Mouse (Mus musculus) ovary, postnatal 36 days (tissue): Measurements from ENCODE around the gene Ndnf.

Experiments used
- DNase-seq: peaks from one replicate; pipeline ENCODE4 v3.0.0; 2022; ENCODE audit warnings: low spot score, mixed read lengths

Ndnf gene

DNA sequence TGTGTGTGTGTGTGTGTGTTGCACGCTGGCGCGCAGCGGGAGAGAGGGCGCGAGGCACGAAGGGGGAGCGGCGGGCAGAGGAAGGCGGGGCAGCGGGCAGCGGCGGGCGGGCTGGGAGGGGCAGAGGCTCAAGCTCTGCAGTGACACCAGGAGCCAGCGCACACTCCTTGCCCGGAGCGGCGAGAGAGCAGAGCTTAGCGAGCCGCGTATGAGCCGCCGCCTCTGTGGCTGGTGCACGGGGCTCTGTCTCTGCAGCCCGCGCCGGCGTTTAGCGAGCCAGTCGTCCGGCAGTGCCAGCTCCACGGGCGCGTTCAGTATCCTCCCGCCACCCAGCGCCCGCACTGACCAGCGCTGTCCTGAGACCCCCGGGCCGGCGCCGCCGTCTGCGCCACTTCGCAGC, at the start of gene Ndnf:
Gene Ndnf (plus strand): TSS at position 140 of the 400 bp plus-strand sequence.
- peak; percentile 78 for DNase-seq

DNA sequence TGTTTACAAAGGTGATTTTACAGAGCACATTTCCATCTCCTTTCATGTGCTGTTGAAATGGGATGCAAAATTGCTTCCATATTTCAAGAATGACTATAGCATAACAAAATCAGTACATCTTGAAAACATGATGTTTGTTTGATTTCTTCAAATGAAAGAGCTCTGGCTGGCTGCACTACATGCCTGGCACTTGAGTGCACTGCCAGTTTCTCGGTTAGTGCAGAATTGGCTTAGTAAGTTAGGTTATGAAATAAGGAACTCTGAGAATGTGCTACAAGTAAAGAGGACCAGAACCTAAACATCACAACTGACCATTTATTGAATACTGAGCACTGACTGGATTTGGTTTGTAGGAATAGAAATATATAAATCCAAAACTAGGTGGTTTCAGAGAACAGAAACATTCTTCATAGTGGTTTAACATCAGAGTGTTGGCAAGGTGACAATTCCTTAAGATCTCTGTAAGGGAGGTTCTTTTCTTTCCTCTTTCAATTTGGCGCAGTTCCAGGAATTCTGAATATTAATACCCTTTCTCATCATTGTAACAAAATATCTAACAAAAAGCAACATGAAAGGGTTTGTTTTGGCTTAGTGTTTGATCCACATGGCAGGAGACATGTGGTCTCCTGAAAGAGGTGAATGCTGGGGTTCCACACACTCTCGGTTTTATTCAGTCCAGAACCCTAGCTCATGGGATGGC, 48.2 kb upstream of the Ndnf start:
- no peak for DNase-seq

DNA sequence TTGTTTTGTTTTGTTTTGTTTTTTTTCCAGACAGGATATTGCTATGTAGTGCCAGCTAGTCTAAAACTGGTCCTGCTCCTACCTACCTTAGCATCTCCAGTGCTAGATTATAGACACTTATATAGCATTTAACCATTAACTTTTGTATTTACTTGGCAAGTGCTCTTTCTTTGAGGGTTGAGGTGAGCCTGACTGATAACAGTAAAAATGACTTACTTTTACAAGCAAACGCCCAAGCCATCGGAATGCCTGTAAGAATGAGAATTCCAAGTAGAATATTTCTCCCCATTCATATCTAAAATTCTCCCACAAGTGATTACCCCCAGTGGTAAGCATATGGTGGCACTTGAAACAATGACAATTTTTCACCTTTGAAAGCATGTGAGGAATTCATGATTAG, 40.8 kb upstream of the Ndnf start:
- no peak for DNase-seq

DNA sequence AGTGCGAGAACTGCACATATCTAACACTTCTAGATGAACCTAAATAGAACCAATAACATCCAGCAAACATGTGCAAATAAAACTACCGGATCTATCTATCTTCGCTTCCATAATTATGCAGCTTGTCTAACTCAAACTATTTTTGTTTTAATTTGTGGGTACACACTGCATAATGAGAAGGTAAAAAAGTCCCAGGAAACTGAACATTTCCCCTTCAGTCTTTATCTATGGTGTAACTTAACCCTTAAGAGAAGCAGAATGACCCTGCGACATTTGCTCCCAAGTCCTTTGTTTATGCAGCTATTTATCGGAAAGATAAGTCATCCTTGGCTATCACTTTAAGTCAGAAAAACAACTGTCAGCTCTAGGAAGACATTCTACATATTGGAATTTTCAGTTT, 39.2 kb upstream of the Ndnf start:
- DNase-seq = no peak

DNA sequence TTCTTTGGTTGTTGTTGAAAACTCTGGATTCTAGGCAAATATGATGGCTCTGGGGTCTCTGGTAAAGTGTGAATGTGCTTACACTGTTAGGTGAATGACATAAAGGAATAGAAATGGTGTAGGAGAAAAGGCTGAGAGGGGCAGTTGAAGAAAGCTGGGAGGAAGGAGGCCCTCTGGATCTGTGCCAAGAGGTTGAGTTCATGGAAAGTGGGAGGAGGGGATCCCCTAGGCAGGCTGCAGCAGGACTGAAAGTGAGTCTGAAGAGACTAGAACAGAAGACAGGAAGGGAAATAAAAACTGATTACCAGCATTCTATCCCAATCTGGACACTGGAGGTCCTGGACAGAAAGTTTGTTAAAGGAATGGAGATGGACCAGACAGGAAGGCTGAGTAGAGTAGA, 29.0 kb upstream of the Ndnf start:
- no peak for DNase-seq

DNA sequence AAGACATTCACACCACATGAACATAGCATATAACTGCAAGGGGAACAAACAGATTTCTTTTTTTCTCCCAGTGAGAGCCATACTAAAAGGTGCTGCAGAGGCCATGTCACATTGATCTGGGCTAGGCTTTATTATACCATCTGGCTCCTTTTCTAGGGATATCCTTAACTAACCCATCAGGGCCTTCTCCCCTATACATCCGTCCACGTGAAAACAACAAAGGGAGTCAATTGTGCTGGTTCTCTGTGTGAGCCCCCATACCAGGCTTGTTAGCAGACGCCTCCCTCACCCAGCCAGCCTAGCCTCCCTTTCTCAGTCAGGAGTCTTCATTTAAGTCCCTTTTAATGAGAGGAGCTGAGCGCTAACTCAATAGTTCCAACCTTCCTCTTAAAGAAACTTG, 27.3 kb upstream of the Ndnf start:
- no peak for DNase-seq

DNA sequence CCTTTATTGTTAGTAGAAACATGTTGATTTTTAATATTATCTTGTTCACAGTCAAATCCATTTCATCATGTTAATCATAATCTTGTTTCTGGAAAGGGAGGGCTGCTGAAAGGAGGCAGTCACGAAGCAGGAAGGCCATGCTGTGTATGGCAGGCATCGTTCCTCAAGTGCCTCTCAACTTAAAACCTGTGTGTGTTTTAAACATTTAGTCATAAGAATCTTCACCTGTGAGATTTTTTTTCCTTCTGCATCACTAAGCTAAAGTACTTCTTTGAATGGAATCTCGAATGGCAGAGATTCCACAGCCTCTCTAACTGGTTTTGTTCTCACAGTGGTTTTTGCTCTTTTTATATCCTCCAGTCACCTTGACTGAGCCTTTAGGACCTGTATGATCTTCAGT, 25.0 kb upstream of the Ndnf start:
- DNase-seq = no peak

DNA sequence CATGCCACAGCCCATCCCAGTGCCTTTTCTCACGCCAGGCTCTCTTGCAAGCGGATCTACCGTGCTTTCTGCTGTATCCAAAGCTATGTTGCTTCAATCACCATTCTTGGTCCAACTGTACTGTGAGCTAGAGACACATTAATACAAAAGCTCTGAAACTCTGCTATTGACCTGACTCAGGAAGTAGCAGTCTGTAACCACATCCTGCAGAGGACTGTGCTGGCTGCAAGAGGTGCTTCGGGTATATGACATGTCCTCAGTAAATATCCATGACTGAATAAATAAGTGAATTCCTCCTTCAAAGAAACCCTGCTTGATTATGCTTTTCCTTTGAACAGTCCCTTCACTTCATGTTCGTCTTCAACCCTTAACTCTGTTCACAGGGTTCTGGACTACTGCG, 23.7 kb upstream of the Ndnf start:
- no peak for DNase-seq

DNA sequence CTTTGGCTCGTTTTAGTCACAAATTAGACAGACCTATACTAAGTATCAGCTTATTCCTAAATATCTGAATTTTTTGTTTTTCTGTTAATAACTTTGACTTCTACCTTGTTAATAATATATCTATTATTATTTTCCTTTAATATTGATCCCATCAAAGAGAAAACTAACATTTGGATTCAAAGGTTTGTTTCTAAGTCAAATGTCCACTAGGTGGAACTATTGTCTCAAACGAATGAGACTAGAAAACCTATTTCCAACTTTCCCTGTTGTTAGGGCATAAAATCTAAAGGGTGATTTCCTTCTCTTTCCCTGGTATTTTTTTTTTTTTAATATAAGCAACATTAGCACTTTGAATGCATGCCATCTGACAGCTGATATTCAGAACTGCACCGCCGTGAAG, 20.0 kb upstream of the Ndnf start:
- no peak for DNase-seq

DNA sequence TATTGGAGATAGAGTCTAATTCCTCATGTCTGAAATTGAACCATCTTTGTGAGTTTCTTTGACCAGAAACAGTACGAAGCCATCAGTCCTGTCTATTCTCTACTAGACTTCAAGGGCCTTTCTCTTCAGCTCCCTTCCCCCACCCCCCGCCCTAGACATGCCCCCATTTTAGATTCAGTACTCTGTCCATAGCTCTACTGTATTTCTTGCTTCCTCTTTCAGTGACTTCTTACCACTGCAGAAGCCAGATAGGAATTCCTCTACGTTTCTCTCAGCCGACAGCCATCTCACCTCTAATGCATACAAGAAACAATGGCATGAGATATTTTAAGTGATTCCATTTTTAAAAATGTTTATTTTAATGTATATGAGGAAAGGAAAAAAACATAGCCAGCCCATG, 10.1 kb upstream of the Ndnf start:
- no peak for DNase-seq

DNA sequence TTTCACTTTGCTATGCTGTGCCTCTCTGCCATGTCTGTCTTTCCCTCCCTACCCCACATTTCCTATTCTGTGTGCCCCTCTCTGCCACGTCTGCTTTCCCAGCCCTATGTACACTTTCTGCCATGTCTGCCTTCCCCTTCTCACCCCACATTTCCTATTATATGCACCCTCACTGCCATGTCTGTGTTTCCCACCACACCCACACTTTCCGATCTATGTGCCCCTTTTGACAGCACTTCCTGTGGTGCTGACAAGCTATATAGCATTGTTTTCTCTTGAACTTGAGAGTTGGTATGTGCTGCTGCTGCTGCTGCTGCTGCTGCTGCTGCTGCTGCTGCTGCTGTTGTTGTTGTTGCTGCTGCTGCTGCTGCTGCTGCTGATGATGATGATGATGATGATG, 9.3 kb upstream of the Ndnf start:
- DNase-seq = no peak

DNA sequence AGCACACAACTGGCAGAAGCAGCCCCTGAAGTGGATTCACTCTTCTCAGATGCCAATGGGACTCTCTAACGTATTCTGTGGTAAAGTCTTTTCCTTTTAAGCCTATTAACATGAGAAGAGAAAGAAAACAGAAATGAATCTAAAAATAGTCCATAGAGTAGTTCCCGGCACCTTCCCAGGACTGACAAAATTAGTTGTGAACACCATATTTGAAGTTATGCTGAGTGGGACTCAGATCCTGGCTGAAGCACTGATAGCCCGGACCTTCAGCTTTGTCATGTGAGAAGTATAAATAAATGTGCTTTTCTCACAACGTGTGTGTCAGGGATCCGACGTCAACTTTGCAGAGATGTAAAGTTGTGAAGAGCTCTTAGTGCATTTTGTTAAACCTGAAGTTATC, 7.4 kb upstream of the Ndnf start:
- DNase-seq = no peak

DNA sequence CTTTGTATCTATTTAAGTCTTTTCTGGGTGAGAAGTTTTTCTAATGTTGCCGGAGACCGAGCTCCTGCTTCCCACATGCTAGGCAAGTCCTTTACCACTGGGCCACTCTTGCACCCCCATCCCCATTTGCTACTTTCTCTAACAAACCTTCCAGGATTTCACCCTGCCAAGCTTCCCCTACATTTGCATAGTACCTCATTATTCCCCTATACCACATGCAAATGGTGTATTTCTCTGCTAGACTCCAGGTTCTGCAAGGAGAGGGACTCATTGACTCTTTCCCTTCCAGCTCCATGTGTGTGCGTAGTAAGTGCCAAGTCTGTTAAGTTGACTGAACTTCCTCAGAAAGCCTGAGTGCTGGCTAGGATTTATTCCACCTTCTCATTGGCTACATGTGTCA, 5.1 kb upstream of the Ndnf start:
- DNase-seq = no peak

DNA sequence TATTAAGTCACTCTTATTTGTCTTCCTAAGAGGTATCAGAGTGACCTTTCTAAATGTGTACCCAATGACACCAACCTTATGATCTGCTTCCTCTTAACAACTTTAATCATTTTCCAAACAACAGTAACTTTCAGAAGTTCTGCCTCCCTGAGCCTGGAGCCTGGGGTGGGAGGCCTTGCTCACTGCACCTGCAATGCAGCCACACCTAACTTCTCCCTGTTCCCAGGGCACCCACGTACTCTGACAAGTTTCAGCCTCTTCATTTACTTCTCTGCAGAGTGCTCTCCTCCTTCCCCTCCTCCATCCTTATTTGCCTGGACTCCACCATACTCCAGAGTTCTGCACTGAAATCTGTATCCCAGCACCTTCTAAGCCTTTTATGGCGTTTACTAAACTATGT, 1.4 kb upstream of the Ndnf start:
- no peak for DNase-seq

DNA sequence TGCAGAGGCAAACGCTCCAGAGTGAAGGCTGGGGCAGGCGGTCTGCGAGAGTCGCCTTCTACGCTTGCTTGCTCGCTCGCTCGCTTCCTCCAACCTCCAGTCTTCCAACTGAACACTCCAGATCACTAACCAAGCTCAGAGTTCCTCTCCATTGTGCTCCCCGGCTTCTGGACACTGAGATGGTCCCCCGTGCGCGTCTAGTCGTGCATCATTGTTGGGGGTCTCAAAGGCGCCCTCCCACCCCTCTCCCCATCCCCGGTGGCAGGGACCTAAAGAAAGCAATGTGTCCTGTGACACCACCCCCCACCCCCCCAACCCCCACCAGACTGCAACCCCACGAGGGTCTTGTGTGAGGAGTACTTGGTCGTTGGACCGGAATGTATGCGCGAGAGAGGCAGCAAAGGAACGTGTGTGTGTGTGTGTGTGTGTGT, 394 bp upstream of the Ndnf start:
- peak; percentile 5 for DNase-seq

DNA sequence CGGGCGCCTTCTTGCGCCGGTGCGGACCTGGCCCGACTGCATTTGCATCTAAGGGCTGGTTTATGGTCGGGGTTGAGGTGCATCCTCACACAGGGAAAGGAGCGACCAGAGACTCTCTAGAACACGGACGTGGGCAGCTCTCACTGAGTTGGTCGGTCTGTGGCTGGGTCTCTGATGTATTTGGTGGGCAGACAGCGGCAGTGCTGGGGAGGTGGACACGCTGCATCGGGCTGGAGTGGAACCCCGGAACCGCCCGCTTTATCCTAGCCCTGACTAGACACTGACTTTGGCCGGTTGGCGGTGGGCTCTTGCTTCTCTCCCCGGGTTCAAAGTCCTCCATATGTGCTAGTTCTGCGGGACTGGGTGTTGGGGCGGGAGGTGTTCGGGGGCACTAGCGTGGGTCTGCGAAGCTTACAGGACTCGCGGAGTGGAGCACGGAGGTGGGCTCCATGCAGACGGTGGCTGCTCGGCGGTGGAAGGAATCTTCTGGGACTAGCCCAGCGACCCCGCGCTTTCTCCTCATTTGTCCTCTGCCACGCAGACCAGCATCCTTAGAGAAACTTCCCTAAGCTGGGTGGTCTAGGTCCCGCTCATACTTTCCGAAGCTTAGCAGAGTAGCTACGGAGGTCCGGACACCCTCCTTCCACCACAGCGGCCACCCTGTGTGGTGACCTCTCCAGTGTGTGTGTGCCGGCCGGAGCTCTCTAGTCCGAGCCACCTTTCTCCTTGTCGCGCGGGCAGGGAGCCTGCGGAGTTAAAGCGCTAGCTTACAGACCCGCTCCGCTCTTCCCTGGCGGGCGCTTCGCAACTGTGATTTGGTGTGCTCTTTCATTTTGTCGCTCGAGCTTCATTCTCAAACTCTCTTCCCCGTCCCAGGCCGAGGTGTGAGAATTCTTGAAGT, 991 bp downstream of the Ndnf start:
- peak; percentile 36 for DNase-seq

DNA sequence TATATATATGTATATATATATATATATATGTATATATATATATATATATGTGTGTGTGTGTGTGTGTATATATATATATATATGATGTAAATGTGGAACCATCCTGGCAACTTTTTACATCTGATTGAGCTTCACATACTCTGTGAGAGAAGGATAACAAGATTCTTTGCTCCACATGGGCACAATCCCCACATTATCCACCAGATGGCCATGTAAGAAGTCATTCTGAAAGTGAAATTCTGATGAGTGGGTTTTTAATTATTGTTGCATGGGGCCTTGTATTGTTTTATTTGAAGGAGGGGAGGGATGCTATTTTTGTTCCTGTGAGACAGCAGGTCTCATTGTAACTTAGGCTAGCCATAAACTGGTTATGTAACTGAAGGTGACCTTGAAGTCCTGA, 22.5 kb downstream of the Ndnf start:
- no peak for DNase-seq

DNA sequence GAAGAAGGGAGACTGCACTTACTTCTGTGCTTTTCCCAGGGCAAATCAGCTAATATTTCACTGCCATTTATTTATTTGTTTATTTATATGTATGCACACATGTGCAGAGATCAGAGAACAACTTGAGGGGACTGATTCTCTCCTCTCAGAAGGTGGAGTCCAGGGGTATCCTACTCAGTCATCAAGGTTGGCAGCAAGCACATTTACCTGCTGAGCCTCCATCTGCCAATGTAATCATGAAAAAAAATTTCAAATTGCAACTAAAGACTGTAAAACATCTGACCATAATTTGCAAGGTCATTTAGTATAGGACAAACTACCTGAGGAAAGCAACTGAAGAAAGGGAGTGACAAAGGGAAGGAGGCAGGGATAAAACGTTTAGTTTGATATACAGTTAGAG, 49.3 kb downstream of the Ndnf start:
- DNase-seq = no peak

DNA sequence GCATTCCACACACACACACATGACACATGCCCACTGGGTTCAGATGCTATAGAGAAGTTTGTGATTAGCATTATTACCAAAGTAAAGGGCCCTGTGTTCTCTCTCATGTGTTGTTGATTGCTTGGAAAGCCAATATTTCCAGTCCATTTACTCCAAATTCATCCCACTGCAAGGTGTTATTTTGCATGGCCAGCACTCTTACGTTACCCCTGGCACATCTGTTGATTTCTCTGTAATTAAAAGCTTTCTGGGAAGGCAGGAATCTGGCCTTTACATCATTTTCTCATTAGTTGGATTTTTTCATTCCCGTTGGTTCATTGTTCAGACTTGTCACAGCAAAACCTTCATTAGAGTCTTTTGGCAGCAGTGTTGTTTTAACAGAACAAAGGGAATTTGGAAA, 54.3 kb downstream of the Ndnf start:
- no peak for DNase-seq

DNA sequence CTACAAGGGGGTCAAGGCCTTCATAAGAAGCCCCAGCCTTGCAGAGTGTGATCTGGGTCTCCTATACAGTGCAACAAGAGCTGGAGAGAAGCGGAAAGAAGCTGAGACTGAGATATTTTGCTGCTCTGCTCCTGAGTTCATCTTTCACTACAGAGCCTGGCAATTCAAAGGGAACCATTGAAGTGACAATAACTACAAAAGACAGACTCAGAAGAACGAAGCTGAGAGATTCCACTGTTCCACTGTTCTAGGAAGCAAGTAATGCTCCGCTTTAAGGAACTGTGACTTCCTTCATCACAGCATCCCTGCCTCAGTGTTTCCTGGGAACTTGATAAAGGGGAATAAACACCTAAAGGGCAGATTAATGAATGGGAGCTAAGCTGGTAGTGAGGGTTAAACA, 56.9 kb downstream of the Ndnf start:
- DNase-seq = no peak

DNA sequence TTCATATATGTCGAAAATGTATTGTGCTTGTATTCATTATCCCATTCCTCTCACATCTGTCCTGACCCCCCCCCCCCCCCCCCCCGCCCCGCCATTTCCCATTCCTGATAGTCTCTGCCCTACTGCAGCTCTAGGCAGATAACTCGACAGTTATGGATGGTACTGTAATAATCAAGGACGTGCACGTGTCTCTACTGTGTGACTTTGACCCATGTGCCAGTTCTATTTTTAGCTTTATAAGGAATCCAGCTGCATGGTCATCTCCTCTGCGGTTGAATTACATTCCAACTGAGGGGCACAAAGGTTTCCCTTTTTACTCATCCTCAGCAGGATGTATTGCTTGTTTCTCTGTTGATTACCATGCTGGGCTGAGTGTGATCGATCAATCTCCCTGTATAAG, 68.1 kb downstream of the Ndnf start:
- DNase-seq = no peak

DNA sequence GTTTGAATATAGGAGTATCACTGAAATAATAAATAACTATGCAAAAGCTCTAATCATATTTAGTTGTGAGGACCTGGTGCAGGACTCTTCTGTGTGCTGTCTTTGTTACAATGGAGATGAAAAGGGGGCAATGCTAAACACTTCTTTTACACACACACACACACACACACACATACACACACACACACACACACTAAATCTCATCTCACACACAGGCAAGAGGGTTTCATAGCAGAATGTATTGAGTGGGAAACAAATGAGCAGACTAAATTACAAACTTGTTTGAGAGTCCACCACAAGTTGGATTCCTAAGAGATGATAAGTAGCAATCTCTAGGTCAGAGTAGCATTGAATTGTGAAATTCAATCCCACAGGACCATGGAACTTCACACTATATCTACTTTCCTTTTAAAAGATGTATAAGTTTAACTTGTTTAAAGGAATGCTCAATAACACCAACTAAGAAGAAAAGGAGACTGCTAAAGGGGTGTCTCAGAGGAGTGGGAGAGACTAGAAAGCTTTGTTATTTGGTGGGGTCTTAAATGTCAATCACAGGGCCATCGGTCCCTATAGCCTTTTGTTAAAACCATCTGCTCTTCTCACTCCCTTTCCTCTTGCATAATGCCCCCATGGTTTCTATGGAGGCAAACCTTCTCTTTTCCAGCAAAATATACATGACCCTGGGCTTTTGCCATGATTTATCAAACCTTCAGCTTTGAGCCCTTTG, 71.9 kb downstream of the Ndnf start:
- DNase-seq = no peak

DNA sequence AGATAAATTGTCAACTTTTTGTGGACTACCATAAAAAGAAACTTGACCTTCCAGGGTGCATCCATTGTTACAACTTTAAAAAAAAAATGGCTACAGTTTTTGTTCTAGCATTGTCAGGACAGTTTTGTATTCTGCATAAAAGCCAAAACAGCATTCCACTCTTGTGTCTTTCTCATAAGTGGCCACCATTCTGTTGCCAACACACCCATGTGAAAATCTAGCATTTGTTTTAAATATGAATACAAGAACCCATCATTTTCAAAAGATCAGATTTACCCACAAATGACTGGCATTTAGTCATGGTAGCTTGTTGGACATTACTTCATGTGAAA, 72.4 kb downstream of the Ndnf start:
- no peak for DNase-seq
